Mouse (Mus musculus): ENCODE data around the gene Rbbp4.

The Rbbp4 gene

DNA sequence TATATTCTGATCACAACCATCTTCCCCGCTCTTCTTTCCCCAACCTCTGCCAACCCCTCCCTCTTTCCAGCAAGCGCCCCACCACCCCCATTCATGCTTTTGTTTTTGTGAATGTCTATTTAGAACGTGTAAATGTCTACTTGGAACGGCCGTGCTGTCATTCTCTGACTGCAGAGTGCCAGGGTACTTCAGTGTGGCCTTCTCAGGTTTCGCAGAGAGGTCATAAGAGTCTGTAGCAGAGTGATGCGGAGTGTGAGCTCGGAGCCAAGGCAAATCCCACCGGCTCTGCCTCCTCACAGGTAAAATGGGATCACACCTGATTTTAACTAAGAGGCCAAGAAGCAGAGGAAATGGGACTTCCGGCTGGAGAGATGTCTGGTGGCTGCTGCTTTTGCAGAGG is 36.0 kb downstream of the Rbbp4 start:
- in situ Hi-C loops (cut with MboI; ENCODE audit: low sequenced_read_pairs) = no loop called here

- in situ Hi-C loops (cut with MboI; ENCODE audit: low sequenced_read_pairs) = no loop called here
Observed at GRCm38 (mm10) chr4:129297724-129298123, 37.4 kb downstream of the Rbbp4 start.

GRCm38 (mm10) chr4:129296066-129296465 is 39.1 kb downstream of the Rbbp4 start:
- in situ Hi-C loops (cut with MboI; ENCODE audit: low sequenced_read_pairs) = no loop called here

DNA sequence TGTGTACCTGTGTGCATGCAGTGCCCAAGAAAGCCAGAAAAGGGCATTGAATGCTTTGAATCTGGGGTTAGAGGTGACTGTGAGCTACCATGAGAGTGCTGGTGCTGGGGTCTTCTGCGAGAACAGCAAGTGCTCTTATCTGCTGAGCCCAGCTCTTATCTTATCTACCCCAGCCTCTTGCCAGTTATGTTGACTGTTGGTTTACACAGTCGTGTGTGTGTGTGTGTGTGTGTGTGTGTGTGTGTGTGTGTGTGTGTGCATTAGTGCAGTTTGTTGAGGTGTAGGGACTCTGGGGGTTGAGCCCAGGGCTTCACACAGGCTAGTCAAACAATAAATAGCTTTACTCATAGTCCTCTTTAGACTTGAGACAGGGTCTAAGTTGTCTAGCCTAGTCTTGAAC is 40.0 kb downstream of the Rbbp4 start:
- in situ Hi-C loops (cut with MboI; ENCODE audit: low sequenced_read_pairs) = no loop called here

GRCm38 (mm10) chr4:129293702-129294101 is 41.5 kb downstream of the Rbbp4 start:
- in situ Hi-C loops (cut with MboI; ENCODE audit: low sequenced_read_pairs) = no loop called here

DNA sequence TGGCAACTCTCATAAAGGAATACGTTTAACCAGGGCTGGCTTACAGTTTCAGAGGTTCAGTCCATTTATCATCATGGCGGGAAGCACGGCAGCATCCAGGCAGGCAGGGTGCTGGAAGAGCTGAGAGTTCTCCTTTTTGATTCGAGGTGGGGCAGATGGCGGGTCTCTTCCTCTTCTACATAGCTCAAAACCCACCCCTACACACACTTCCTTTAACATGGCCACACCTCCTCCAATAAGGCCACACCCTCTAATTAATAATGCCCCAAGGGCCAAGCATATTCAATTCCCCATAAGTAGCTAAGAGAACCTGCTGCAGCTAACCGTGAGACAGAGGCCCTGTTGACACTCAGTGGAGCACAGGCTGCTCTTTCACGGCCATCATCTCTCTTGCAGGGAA is 42.3 kb downstream of the Rbbp4 start:
- in situ Hi-C loops (cut with MboI; ENCODE audit: low sequenced_read_pairs) = no loop called here

GRCm38 (mm10) chr4:129289671-129290070 is 45.5 kb downstream of the Rbbp4 start:
- in situ Hi-C loops (cut with MboI; ENCODE audit: low sequenced_read_pairs) = no loop called here

DNA sequence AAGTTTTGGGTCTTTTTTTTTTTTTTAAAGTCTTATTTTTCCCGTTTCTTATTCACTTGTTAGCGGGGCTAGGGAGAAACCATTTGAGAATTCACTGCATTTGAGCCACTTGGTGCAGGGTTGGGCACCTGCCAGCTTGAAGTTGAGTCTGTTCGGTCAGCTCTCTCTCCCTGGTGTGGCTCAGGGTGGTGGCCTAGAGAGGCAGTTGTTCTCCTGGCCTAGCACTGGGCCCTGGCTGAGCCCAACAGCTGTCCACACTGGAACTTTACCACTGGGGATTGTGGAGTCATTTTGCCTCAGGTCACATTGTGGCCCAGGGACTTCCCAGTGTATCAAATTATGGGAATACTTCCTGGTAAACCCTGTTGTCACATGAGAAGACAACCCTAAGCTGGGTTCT is 47.1 kb downstream of the Rbbp4 start:
- in situ Hi-C loops (cut with MboI; ENCODE audit: low sequenced_read_pairs) = no loop called here

GRCm38 (mm10) chr4:129287472-129287981 is 47.6 kb downstream of the Rbbp4 start, which contains the start of gene Sync:
Gene Sync, plus strand, starts transcription at chr4:129287617.
- in situ Hi-C loops (cut with MboI; ENCODE audit: low sequenced_read_pairs) = no loop called here

- in situ Hi-C loops (cut with MboI; ENCODE audit: low sequenced_read_pairs) = no loop called here
Observed at GRCm38 (mm10) chr4:129286683-129287471, 48.3 kb downstream of the Rbbp4 start.

GRCm38 (mm10) chr4:129286001-129286682 is 49.0 kb downstream of the Rbbp4 start:
- in situ Hi-C loops (cut with MboI; ENCODE audit: low sequenced_read_pairs) = no loop called here

DNA sequence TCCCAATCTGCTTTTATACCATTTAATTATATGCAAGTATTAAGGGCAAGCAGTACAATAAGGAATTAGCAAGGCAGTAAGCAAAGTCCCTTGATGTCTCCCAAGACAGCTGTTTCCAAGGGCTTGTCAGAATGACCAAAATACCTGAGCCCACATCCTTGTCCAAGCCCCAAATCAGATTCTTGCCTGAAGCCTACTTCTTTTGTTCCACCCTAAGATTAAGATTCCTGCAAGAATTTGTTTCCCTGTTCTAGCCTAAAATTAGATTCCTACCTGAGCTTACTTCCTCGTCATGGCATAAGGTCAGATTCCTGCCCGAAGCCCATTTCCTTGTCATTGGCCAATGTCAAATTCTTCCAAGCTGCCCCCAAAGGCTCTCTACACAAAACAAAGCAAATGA is 50.5 kb downstream of the Rbbp4 start:
- in situ Hi-C loops (cut with MboI; ENCODE audit: low sequenced_read_pairs) = no loop called here

GRCm38 (mm10) chr4:129283226-129283625 is 51.9 kb downstream of the Rbbp4 start:
- in situ Hi-C loops (cut with MboI; ENCODE audit: low sequenced_read_pairs) = no loop called here

DNA sequence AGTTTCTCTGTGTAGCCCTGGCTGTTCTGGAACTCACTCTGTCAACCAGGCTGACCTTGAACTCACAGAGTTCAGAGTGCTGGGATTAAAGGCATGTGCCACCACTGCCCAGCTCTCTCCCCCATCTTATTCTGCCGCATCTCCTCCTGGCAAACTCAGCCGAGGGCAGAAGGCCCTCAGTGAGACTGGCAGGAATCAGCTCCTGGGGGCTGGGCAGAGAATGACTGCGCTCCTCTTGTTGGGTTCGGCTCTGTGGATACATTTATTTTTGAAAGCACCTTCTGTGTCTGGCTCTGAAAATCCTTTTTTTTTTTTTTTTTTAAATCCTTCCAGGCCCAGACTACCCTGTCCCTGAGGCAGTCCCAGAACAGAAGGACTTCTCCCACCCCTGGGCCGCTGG is 52.4 kb downstream of the Rbbp4 start:
- in situ Hi-C loops (cut with MboI; ENCODE audit: low sequenced_read_pairs) = no loop called here

GRCm38 (mm10) chr4:129276453-129276865 is 58.7 kb downstream of the Rbbp4 start:
- in situ Hi-C loops (cut with MboI; ENCODE audit: low sequenced_read_pairs) = loop anchor here (5.0 kb wide), 1 partner anchor 59 kb away; no protein-coding TSS in a partner anchor

GRCm38 (mm10) chr4:129272756-129273046 is 62.5 kb downstream of the Rbbp4 start:
- in situ Hi-C loops (cut with MboI; ENCODE audit: low sequenced_read_pairs) = no loop called here

GRCm38 (mm10) chr4:129271991-129272755 is 63.0 kb downstream of the Rbbp4 start:
- in situ Hi-C loops (cut with MboI; ENCODE audit: low sequenced_read_pairs) = no loop called here

DNA sequence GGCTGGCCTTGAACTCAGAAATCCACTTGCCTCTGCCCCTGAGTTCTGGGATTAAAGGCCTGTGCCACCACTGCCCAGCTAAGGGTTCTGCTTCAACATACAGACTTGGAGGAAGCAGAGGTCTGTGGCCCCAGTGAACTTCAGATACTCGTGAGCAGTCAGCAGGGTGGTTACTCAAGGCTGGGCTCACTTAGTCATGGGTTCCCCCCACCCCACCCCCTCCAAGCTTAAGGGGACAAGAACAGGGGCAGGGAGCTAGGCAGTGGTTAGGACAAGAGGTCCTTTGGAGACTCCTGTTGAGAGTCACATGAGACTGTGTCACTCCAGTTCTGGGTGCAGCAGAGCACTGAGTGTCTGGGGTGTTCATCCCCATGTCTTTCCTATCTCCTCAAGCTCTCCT is 66.5 kb downstream of the Rbbp4 start:
- in situ Hi-C loops (cut with MboI; ENCODE audit: low sequenced_read_pairs) = no loop called here

DNA sequence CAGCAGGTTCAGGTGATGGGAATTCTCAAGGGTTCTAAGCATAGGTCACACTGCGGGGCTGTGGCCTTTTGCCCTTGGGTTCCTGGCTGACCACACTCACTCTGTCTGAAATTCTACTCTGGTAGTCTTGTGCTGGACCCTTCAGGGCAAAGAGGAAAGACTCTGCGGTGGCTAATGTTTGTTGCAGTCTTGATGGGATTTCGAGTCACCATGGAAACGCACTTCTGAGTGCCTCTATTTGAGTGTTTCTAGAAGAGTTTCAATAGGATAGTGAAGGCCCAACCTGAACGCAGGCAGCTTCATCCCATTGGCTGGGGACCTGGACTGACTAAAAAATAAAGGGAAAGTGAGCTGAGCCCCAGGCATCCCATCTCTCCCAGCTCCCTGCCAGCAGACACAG is 68.3 kb downstream of the Rbbp4 start:
- in situ Hi-C loops (cut with MboI; ENCODE audit: low sequenced_read_pairs) = no loop called here

DNA sequence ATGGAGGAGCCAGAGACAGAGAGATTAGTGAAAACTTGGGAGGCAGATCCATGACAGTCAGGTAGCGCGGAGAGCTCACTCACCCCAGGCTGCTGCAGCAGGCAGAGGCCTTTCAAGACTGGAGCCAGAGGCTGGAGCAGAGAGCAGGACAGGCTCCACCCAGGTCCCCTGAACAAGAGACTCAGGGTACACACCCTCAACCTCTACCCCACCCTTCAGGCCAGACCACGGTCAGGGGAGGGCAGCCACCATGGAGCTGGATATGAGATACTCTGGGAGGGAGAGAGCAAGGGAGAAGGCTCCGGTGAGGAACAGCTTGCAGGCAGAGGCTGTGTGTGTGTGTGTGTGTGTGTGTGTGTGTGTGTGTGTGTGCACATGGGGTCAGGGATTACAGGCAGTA is 69.0 kb downstream of the Rbbp4 start:
- in situ Hi-C loops (cut with MboI; ENCODE audit: low sequenced_read_pairs) = no loop called here

GRCm38 (mm10) chr4:129263225-129264021 is 71.7 kb downstream of the Rbbp4 start:
- in situ Hi-C loops (cut with MboI; ENCODE audit: low sequenced_read_pairs) = no loop called here

Measured in CH12F3 (cell line).